In the genomic region with DNA sequence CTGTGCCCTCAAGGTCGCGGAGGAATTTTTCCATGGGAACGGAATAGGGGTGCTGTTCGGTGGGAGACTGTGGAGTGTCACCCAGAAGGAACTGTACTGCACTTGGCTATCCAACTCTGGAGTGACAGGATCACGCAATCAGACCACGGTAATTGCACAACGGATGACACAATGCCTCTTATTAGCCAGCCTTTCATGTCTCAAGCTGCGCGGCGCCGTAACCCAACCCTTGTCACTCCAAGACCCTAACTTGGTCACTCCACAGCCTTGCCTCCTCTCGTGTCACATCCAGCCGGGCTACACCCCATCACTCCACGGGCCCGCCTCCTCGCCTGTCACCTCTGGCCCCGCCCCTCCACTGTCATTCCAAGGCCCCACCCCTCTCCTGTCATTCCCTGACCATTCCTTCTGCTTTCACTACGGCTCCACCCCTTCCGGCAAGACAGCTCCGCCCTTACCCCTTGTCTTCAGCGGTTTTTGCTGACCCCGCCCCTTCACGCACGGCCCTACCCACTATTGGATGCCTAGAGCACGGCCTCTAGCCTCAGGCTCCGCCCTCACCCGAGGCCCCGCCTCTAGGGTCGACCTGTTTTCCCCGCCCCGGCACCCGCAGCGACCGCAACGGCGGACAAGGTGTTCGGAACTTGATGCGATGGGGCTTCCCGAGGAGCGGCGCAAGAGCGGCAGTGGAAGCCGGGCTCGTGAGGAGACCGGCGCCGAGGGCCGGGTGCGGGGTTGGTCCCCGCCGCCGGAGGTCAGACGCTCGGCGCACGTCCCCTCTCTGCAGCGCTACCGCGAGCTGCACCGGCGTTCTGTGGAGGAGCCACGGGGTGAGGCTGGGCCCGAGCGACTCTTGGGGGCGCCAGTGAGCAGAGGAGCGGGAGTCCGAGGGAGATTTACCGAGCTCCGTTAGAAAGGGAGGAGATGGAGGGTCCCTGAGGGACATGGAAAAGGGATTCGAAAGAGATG, we compare ENCODE assay signal across 7 mouse cellular contexts. TPM values are rescaled to one million over a fixed set of nuclear protein-coding genes. Genes with fewer than 3 reads are reported as not detected.
DNase-seq lines count a peak whose midpoint lies in the region; ATAC-seq lines count a peak whose summit lies in the region.

A gene (plus strand): TSS at position 494 of the 969 bp plus-strand sequence.
A gene (minus strand): TSS at position 783 of the 969 bp plus-strand sequence.

- peak within 1 kb of the TSS; percentile 60 for H3K27ac ChIP-seq in intestine, embryonic 15.5 days
- peak within 1 kb of the TSS; percentile 87 for H3K27ac ChIP-seq in midbrain, embryonic 10.5 days (replicated peaks)

- peaks cover 6% of the 10 kb centered on the region; the same call in 1 of the 2 replicates for H3K27me3 ChIP-seq in intestine, embryonic 15.5 days (replicated peaks)
- peaks cover 34% of the 10 kb centered on the region for H3K27me3 ChIP-seq in midbrain, embryonic 10.5 days (ENCODE audit: low read depth, poor library complexity, severe bottlenecking)

- peak; percentile 99 for ATAC-seq in intestine, embryonic 15.5 days

- no peaks in the 10 kb centered on the region for H3K9me3 ChIP-seq in intestine, embryonic 15.5 days
- no peaks in the 10 kb centered on the region for H3K9me3 ChIP-seq in midbrain, embryonic 10.5 days (replicated peaks)

- peak within 1 kb of the TSS; percentile 68 for H3K9ac ChIP-seq in intestine, embryonic 15.5 days

- intact Hi-C loops in gastrocnemius, postnatal 36 days (cut with DNase I), result loop anchor here (2.0 kb wide), 1 partner anchor 25 kb away; no protein-coding TSS in a partner anchor
- intact Hi-C loops in left cerebral cortex, postnatal 25 days (cut with DNase I), result loop anchor here (2.0 to 5.0 kb wide), 4 partner anchors 67 to 245 kb away; a partner anchor contains a TSS

- peak; percentile 100 for DNase-seq in adrenal gland, adult 2 months
- peak; percentile 95 for DNase-seq in embryo, embryonic 11.5 days (ENCODE audit: low read depth, low spot score)
- DNase-seq in gastrocnemius, postnatal 36 days, result peak; percentile 98 to 99
- peak; percentile 95 to 99 for DNase-seq in left cerebral cortex, postnatal 25 days (ENCODE audit: low spot score in 2 of 2)
- peak; percentile 98 for DNase-seq in midbrain, embryonic 10.5 days (ENCODE audit: low spot score)
- DNase-seq in right cerebral cortex, postnatal 4 days, result peak; percentile 92

- 3% methylated on average over 70 of the region's 70 CpGs for WGBS in intestine, embryonic 15.5 days
- 4% methylated on average over 69 of the region's 70 CpGs for WGBS in midbrain, embryonic 10.5 days

- H3K4me3 ChIP-seq in intestine, embryonic 15.5 days (replicated peaks), result peak within 1 kb of the TSS; percentile 89
- H3K4me3 ChIP-seq in midbrain, embryonic 10.5 days, result peak within 1 kb of the TSS; percentile 81

- no peaks in the 10 kb centered on the region for H3K36me3 ChIP-seq in intestine, embryonic 15.5 days
- H3K36me3 ChIP-seq in midbrain, embryonic 10.5 days, result no peaks in the 10 kb centered on the region

- H3K4me2 ChIP-seq in intestine, embryonic 15.5 days (replicated peaks), result peak within 1 kb of the TSS; percentile 86

- peaks cover 8% of the 10 kb centered on the region for H3K4me1 ChIP-seq in intestine, embryonic 15.5 days (replicated peaks)
- H3K4me1 ChIP-seq in midbrain, embryonic 10.5 days, result peaks cover 36% of the 10 kb centered on the region

RNA-seq across cellular contexts. Expression of the first gene that starts in this region (rescaled TPM):
- 100 to 1,000 TPM in 1 of 2 experiments, 10 to 100 TPM in 1; 48.7 to 109 TPM for total RNA-seq in adrenal gland, adult 2 months (2021)
- polyA plus RNA-seq in adrenal gland, adult 2 months (2012; rRNA removed), result 94.0 and 98.6 TPM in 2 replicates
- 10 to 100 TPM; 29.2 to 33.5 TPM for total RNA-seq in gastrocnemius, postnatal 36 days (2021)
- 20.2 and 20.7 TPM in 2 replicates for polyA plus RNA-seq in intestine, embryonic 15.5 days (2015; fragmentation: Nextera tagmentation; extraction: Ambion mirVana)
- 10 to 100 TPM; 56.4 to 60.5 TPM for total RNA-seq in left cerebral cortex, postnatal 25 days (2021)
- polyA plus RNA-seq in midbrain, embryonic 10.5 days (2016; fragmentation: Nextera tagmentation; extraction: Ambion mirVana), result 15.9 and 20.3 TPM in 2 replicates

RNA-seq across cellular contexts. Expression of the second gene that starts in this region (rescaled TPM):
- 1 to 10 TPM; 3.4 to 5.8 TPM for total RNA-seq in adrenal gland, adult 2 months (2021)
- 22.5 and 23.3 TPM in 2 replicates for polyA plus RNA-seq in adrenal gland, adult 2 months (2012; rRNA removed)
- under 1 TPM; 0.82 to 0.86 TPM for total RNA-seq in gastrocnemius, postnatal 36 days (2021)
- polyA plus RNA-seq in intestine, embryonic 15.5 days (2015; fragmentation: Nextera tagmentation; extraction: Ambion mirVana), result 4.6 TPM in 2 replicates
- 100 to 1,000 TPM; 115 to 122 TPM for total RNA-seq in left cerebral cortex, postnatal 25 days (2021)
- 16.0 and 25.2 TPM in 2 replicates for polyA plus RNA-seq in midbrain, embryonic 10.5 days (2016; fragmentation: Nextera tagmentation; extraction: Ambion mirVana)

Comparison
In these comparisons a context has a peak if more than half of its experiments do, and no peak if none do; other contexts are left out.
1. Peak in every context shown above with its lines: DNase-seq, ATAC-seq, H3K4me3 ChIP-seq and H3K27ac ChIP-seq.
2. RNA of the second gene that starts in this region (total RNA-seq): 115 to 122 TPM in left cerebral cortex, postnatal 25 days; 3.4 to 5.8 TPM in adrenal gland, adult 2 months and 0.82 to 0.86 TPM in gastrocnemius, postnatal 36 days; every median in the first group is over 10 times any median in the second.